Mouse (Mus musculus): Measurements from ENCODE around the gene Ddx25. TPM values are rescaled to one million over a fixed set of nuclear protein-coding genes. Genes with fewer than 3 reads are reported as not detected.

Gene Ddx25
- total and polyA plus RNA-seq, 3 experiments, result 0.33 to 0.85 (median 0.44) TPM

DNA sequence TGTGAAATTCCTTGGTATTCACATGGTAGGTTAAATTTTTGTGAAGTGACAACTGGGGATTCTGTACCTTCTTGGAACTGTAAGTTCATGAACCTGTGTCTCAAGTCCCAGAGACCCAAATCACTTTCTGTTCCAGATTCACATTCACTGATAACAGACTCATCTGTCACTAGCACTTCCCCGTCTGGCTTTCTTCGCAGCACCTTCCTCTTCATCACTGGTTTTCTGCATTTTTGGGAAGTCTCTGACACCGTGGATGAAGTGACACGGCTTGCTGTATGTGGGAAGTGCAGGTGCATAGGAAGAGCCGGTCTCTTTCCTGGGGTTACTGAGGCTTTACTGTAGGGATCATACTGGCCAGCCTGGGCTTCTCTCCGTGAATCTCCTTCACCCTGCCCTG lies 3.3 kb upstream of the Ddx25 start:
- H3K27me3 ChIP-seq (replicated peaks), result peaks cover 21% of the 10 kb centered on the region
- H3K79me2 ChIP-seq (replicated peaks; ENCODE audit: control insufficient read depth, extremely low read depth, insufficient read depth, poor library complexity, severe bottlenecking), result peaks cover 53% of the 10 kb centered on the region
- dilution Hi-C loops (cut with MboI; ENCODE audit: extremely low pct_ligation_motif_present, extremely low pct_unique_long_range_greater_than_20kb, low sequenced_read_pairs) (no loop called here), in situ Hi-C loops (cut with MboI; ENCODE audit: low pct_ligation_motif_present, low pct_unique_long_range_greater_than_20kb, low sequenced_read_pairs) (no loop called here)
- no peak overlapping the region for H3K9ac ChIP-seq (ENCODE audit: insufficient read depth, low read depth)
- H3K36me3 ChIP-seq (replicated peaks in 1 of 2; ENCODE audit: control insufficient read depth in 1 of 2, insufficient read depth in 1 of 2, low read length in 1 of 2), result peaks cover 25 to 43% of the 10 kb centered on the region in 2 experiments
- no peak overlapping the region for H3K4me3 ChIP-seq (replicated peaks in 1 of 3; ENCODE audit: low read depth in 2 of 3, low read length in 2 of 3, poor library complexity in 1 of 3)
- H3K4me2 ChIP-seq (ENCODE audit: insufficient read depth, low read depth, poor library complexity, severe bottlenecking), result peak overlapping the region; percentile 10; the same call in 1 of the 2 replicates
- no peak for TF ChIP-seq ZC3H11A (IDR thresholded peaks at IDR 0.05; ENCODE audit: low read depth, low read length)
- TF ChIP-seq MAFK (IDR thresholded peaks at IDR 0.05; ENCODE audit: insufficient replicate concordance, low read length), result no peak
- TF ChIP-seq ZMIZ1 (IDR thresholded peaks at IDR 0.05; ENCODE audit: low read depth, low read length), result peak; percentile 65; the same call in 1 of the 2 replicates
- no peak for TF ChIP-seq RCOR1 (conservative IDR thresholded peaks at IDR 0.05; ENCODE audit: low read depth, low read length)
- no peak for TF ChIP-seq UBTF (IDR thresholded peaks at IDR 0.05; ENCODE audit: low read depth, low read length)
- H3K9me3 ChIP-seq (replicated peaks; ENCODE audit: low read length), result no peaks in the 10 kb centered on the region
- no peak for DNase-seq (ENCODE audit: extremely low read depth)
- H3K4me1 ChIP-seq (ENCODE audit: control insufficient read depth in 1 of 2, insufficient read depth in 2 of 2), result peaks cover 4 to 56% of the 10 kb centered on the region in 2 experiments; a peak in 2 of 4 replicates
- 0 out of 2 replicates have a peak overlapping the region, but pooled peaks have one; percentile 36 for H3K27ac ChIP-seq (ENCODE audit: insufficient read depth, low read depth)

DNA sequence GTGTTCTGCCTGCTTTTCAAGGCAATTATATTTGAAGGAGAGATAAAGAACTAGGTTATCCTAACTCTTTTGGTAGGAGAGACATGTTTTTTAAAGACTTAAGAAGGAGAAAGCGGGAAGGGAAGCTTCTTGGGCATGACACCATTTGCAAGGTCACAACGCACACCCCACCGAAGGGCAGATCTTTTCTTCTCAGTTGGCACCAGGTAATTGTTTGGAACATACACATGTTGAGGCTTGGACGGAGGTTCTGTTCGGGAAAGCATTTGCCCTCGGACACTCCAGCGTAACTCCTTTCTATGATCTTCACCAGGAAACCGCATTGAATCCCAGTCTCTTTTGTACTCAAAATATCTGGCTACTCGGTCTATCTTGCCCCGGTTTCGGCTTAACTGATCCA lies 2.7 kb upstream of the Ddx25 start:
- Histone ChIP-seq H3K79me2 (replicated peaks; ENCODE audit: control insufficient read depth, extremely low read depth, insufficient read depth, poor library complexity, severe bottlenecking) (peaks cover 48% of the 10 kb centered on the region), H3K27ac (ENCODE audit: insufficient read depth, low read depth) (no peak overlapping the region), H3K27me3 (replicated peaks) (peaks cover 25% of the 10 kb centered on the region), H3K4me1 (ENCODE audit: control insufficient read depth in 1 of 2, insufficient read depth in 2 of 2) (peaks cover 4 to 53% of the 10 kb centered on the region in 2 experiments; a peak in 2 of 4 replicates), H3K9me3 (replicated peaks; ENCODE audit: low read length) (no peaks in the 10 kb centered on the region), H3K9ac (ENCODE audit: insufficient read depth, low read depth) (no peak overlapping the region), H3K4me2 (ENCODE audit: insufficient read depth, low read depth, poor library complexity, severe bottlenecking) (peak overlapping the region; percentile 29; the same call in 1 of the 2 replicates), H3K36me3 (replicated peaks in 1 of 2; ENCODE audit: control insufficient read depth in 1 of 2, insufficient read depth in 1 of 2, low read length in 1 of 2) (peaks cover 22 to 38% of the 10 kb centered on the region in 2 experiments), H3K4me3 (replicated peaks in 1 of 3; ENCODE audit: low read depth in 2 of 3, low read length in 2 of 3, poor library complexity in 1 of 3) (no peak overlapping the region)
- dilution Hi-C loops (cut with MboI; ENCODE audit: extremely low pct_ligation_motif_present, extremely low pct_unique_long_range_greater_than_20kb, low sequenced_read_pairs), result no loop called here
- no peak for TF ChIP-seq NELFE (IDR thresholded peaks at IDR 0.05; ENCODE audit: low read depth, low read length)
- no peak for TF ChIP-seq ZNF384 (IDR thresholded peaks at IDR 0.05; ENCODE audit: low read depth, low read length)
- no peak for DNase-seq (ENCODE audit: extremely low read depth)
- in situ Hi-C loops (cut with MboI; ENCODE audit: low pct_ligation_motif_present, low pct_unique_long_range_greater_than_20kb, low sequenced_read_pairs), result no loop called here

DNA sequence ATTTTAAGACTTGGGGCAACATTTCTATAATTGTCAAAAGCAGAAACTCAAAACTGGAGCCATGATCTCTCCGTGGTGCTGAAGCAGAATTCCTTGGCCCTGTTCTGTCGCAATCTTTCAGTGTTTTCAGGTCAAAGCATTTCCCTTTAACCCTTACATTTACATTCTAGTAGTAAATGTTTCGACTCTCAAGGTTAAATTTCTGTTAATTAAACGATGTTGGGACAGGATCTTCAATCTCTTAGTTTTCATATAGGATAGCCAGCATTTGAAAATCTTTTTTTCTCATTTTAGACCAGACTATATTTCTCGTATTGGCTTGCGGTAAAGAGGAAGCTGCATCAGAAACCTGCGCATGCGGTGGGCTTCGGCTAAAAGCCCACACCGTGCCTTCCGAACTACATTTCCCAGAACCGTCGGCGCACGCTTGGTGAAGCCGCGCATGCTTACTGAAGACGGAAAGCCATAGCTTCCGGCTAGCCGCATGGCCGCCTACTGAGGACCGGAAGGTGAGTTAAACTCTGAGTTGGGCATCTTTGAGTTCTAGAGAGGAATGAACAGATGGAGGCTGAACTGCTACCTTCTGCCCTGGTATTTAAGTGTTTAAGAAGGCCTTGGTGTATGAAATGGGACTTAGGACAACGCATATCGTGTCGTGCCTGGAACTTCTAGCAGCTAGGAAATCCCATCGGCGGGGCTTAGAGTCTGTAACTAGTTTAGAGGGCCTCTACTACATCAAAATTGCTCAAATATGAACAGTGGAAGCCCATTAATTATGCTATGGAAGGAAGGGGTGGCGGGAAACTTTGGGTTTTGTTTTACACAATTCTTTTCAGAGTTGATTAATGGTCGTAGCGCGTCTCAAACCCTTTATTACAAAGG lies 922 bp upstream of the Ddx25 start:
- peaks cover 9 to 21% of the 10 kb centered on the region in 2 experiments for H3K36me3 ChIP-seq (replicated peaks in 1 of 2; ENCODE audit: control insufficient read depth in 1 of 2, insufficient read depth in 1 of 2, low read length in 1 of 2)
- peak; percentile 93 for DNase-seq (ENCODE audit: extremely low read depth)
- H3K4me3 ChIP-seq (replicated peaks in 1 of 3; ENCODE audit: low read depth in 2 of 3, low read length in 2 of 3, poor library complexity in 1 of 3), result peak overlapping the region; percentile 70 to 87 (median 85)
- peaks cover 35% of the 10 kb centered on the region for H3K79me2 ChIP-seq (replicated peaks; ENCODE audit: control insufficient read depth, extremely low read depth, insufficient read depth, poor library complexity, severe bottlenecking)
- no peaks in the 10 kb centered on the region for H3K9me3 ChIP-seq (replicated peaks; ENCODE audit: low read length)
- peaks cover 39% of the 10 kb centered on the region for H3K27me3 ChIP-seq (replicated peaks)
- peak overlapping the region; percentile 97 for H3K9ac ChIP-seq (ENCODE audit: insufficient read depth, low read depth)
- peak overlapping the region; percentile 94 for H3K4me2 ChIP-seq (ENCODE audit: insufficient read depth, low read depth, poor library complexity, severe bottlenecking)
- dilution Hi-C loops (cut with MboI; ENCODE audit: extremely low pct_ligation_motif_present, extremely low pct_unique_long_range_greater_than_20kb, low sequenced_read_pairs), result no loop called here
- in situ Hi-C loops (cut with MboI; ENCODE audit: low pct_ligation_motif_present, low pct_unique_long_range_greater_than_20kb, low sequenced_read_pairs), result no loop called here
- peaks cover 4 to 39% of the 10 kb centered on the region in 2 experiments; a peak in 2 of 4 replicates for H3K4me1 ChIP-seq (ENCODE audit: control insufficient read depth in 1 of 2, insufficient read depth in 2 of 2)
- 0 out of 2 replicates have a peak overlapping the region, but pooled peaks have one; percentile 33 for H3K27ac ChIP-seq (ENCODE audit: insufficient read depth, low read depth)
- peak; percentile 98 for TF ChIP-seq HCFC1 (IDR thresholded peaks at IDR 0.05; ENCODE audit: low read depth, low read length)
- peak; percentile 98; the same call in 1 of the 2 replicates for TF ChIP-seq KAT2A (IDR thresholded peaks at IDR 0.05; ENCODE audit: insufficient replicate concordance, low read length)
- TF ChIP-seq POLR2AphosphoS2 (IDR thresholded peaks at IDR 0.05; ENCODE audit: low read depth, low read length), result peak; percentile 66; the same call in 1 of the 2 replicates
- no peak for TF ChIP-seq PAX5 (IDR thresholded peaks at IDR 0.05; ENCODE audit: low read length)
- TF ChIP-seq GABPA (IDR thresholded peaks at IDR 0.05; ENCODE audit: insufficient replicate concordance, low read depth, low read length), result peak; percentile 18; the same call in 1 of the 2 replicates
- no peak for TF ChIP-seq E2F4 (IDR thresholded peaks at IDR 0.05; ENCODE audit: insufficient replicate concordance, low read depth, low read length)
- TF ChIP-seq BHLHE40 (IDR thresholded peaks at IDR 0.05; ENCODE audit: low read depth, low read length), result no peak
- TF ChIP-seq NRF1 (IDR thresholded peaks at IDR 0.05; ENCODE audit: low read depth, low read length), result peak; percentile 95
- TF ChIP-seq ZNF384 (IDR thresholded peaks at IDR 0.05; ENCODE audit: low read depth, low read length), result no peak
- no peak for TF ChIP-seq UBTF (IDR thresholded peaks at IDR 0.05; ENCODE audit: low read depth, low read length)
- 0 out of 2 replicates have a peak, but pooled peaks have one; percentile 18 for TF ChIP-seq RCOR1 (conservative IDR thresholded peaks at IDR 0.05; ENCODE audit: low read depth, low read length)
- TF ChIP-seq MAX (IDR thresholded peaks at IDR 0.05; ENCODE audit: low read length), result peak; percentile 86
- TF ChIP-seq POLR2A (IDR thresholded peaks at IDR 0.05; ENCODE audit: low read depth, low read length), result peak; percentile 91
- TF ChIP-seq ZMIZ1 (IDR thresholded peaks at IDR 0.05; ENCODE audit: low read depth, low read length), result no peak; the same call in 1 of the 2 replicates
- peak; percentile 77; the same call in 1 of the 2 replicates for TF ChIP-seq NELFE (IDR thresholded peaks at IDR 0.05; ENCODE audit: low read depth, low read length)
- TF ChIP-seq MAFK (IDR thresholded peaks at IDR 0.05; ENCODE audit: insufficient replicate concordance, low read length), result no peak
- no peak for TF ChIP-seq ETS1 (conservative IDR thresholded peaks at IDR 0.05; ENCODE audit: low read depth, low read length)
- TF ChIP-seq MXI1 (IDR thresholded peaks at IDR 0.05; ENCODE audit: low read depth, low read length), result peak; percentile 85
- peak; percentile 42; the same call in 1 of the 2 replicates for TF ChIP-seq TCF12 (IDR thresholded peaks at IDR 0.05; ENCODE audit: low read depth, low read length)
